ENCODE assay signal across 26 mouse cellular contexts in the genomic region with DNA sequence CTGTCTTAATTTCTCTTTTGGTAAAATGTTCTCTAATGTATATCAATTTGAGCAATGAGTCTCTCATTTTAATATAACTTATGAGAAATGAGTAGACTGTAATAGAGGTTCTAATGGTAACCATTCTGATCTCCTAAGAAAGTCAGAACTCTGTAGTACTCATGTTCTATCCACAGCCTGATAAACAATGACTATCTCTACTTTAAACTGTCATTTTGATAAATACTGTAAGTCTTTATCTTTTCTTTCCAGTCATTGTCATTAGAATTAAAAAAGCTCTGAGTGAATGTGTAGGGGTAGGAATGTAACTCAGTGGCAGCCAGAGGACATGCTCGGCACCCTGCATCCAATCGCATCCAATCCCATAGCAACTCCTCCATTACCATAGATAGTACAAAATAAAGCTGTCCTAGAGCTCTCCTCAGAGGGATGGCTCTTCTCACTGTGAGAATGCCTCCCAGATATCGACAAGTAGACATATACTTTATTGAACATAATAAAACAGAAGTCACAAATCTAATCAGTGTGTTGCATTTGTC. TPM values are rescaled to one million over a fixed set of nuclear protein-coding genes. Genes with fewer than 3 reads are reported as not detected.
DNase-seq lines count a peak whose midpoint lies in the region; ATAC-seq and TF ChIP-seq lines count a peak whose summit lies in the region.
"Had no signal": no experiment of that assay in that cellular context is flagged by ENCODE, and none has a peak within 500 bp of the region (broad histone marks: within the 10 kb centered on the region; RNA-seq: fewer than 3 reads in every experiment).

No protein-coding gene starts in this region.

- peaks cover 22% of the 10 kb centered on the region for H3K4me1 ChIP-seq in liver, embryonic 13.5 days (replicated peaks)
- peaks cover 6% of the 10 kb centered on the region; the same call in 1 of the 2 replicates for H3K4me1 ChIP-seq in liver, postnatal 0 days (ENCODE audit: insufficient read depth)
- peaks cover 7% of the 10 kb centered on the region for H3K4me1 ChIP-seq in liver, embryonic 16.5 days (ENCODE audit: control insufficient read depth, low read depth, low read length)
- H3K4me1 ChIP-seq: embryonic facial prominence, embryonic 10.5 days; embryonic facial prominence, embryonic 12.5 days; forebrain, embryonic 13.5 days; forebrain, embryonic 15.5 days had no signal

- no peak for TF ChIP-seq CTCF in liver, postnatal 0 days (IDR thresholded peaks at IDR 0.05; ENCODE audit: low read depth)

- ATAC-seq in liver, embryonic 13.5 days (ENCODE audit: low read depth) = peak; percentile 61; the same call in 1 of the 2 replicates
- no peak for ATAC-seq in liver, postnatal 0 days
- peak; percentile 28; the same call in 1 of the 2 replicates for ATAC-seq in liver, embryonic 16.5 days (ENCODE audit: low read depth)
- peak; percentile 38 for ATAC-seq in megakaryocyte-erythroid progenitor cell, adult 5-6 weeks (replicated peaks; ENCODE audit: low FRiP score, low TSS enrichment, poor library complexity, severe bottlenecking)
- ATAC-seq: activated CD4-positive, CD25-positive, alpha-beta regulatory T cell, adult 4 months; forebrain, embryonic 13.5 days; forebrain, embryonic 15.5 days; Patski had no signal

- no peak overlapping the region for H3K4me2 ChIP-seq in liver, embryonic 13.5 days
- H3K4me2 ChIP-seq in liver, postnatal 0 days (ENCODE audit: low read depth, low read length) = no peak overlapping the region
- H3K4me2 ChIP-seq in liver, embryonic 16.5 days (ENCODE audit: low read depth, low read length) = no peak overlapping the region
- H3K4me2 ChIP-seq: embryonic facial prominence, embryonic 12.5 days; forebrain, embryonic 13.5 days; forebrain, embryonic 15.5 days had no signal

- no peak overlapping the region for H3K4me3 ChIP-seq in liver, embryonic 13.5 days (replicated peaks)
- H3K4me3 ChIP-seq in liver, postnatal 0 days (ENCODE audit: low read depth, low read length) = no peak overlapping the region
- H3K4me3 ChIP-seq in liver, embryonic 16.5 days (ENCODE audit: low read depth, low read length) = no peak overlapping the region
- H3K4me3 ChIP-seq: embryonic facial prominence, embryonic 10.5 days; embryonic facial prominence, embryonic 12.5 days; forebrain, embryonic 13.5 days; forebrain, embryonic 15.5 days had no signal

- H3K9me3 ChIP-seq in liver, embryonic 13.5 days (replicated peaks) = no peaks in the 10 kb centered on the region
- no peaks in the 10 kb centered on the region for H3K9me3 ChIP-seq in liver, postnatal 0 days (ENCODE audit: low read length)
- no peaks in the 10 kb centered on the region for H3K9me3 ChIP-seq in liver, embryonic 16.5 days (replicated peaks; ENCODE audit: control insufficient read depth, low read length)
- H3K9me3 ChIP-seq: embryonic facial prominence, embryonic 10.5 days; embryonic facial prominence, embryonic 12.5 days; forebrain, embryonic 13.5 days; forebrain, embryonic 15.5 days had no signal

- peaks cover 18% of the 10 kb centered on the region for H3K36me3 ChIP-seq in liver, embryonic 13.5 days
- H3K36me3 ChIP-seq in liver, postnatal 0 days (replicated peaks; ENCODE audit: insufficient read depth, low read length) = peaks cover 12% of the 10 kb centered on the region
- H3K36me3 ChIP-seq in liver, embryonic 16.5 days (ENCODE audit: control insufficient read depth, insufficient read depth) = no peaks in the 10 kb centered on the region; the same call in 1 of the 2 replicates
- H3K36me3 ChIP-seq: forebrain, embryonic 15.5 days had no signal

- H3K27ac ChIP-seq in liver, embryonic 13.5 days = no peak overlapping the region
- no peak overlapping the region for H3K27ac ChIP-seq in liver, postnatal 0 days (ENCODE audit: low read depth)
- no peak overlapping the region; the same call in 1 of the 2 replicates for H3K27ac ChIP-seq in liver, embryonic 16.5 days (ENCODE audit: low read length)
- H3K27ac ChIP-seq: embryonic facial prominence, embryonic 10.5 days; embryonic facial prominence, embryonic 12.5 days; forebrain, embryonic 13.5 days; forebrain, embryonic 15.5 days had no signal

- WGBS in liver, embryonic 13.5 days (ENCODE audit: insufficient replicate concordance) = 68% methylated on average over 3 of the region's 3 CpGs
- WGBS in liver, postnatal 0 days (ENCODE audit: insufficient replicate concordance) = 68% methylated on average over 3 of the region's 3 CpGs
- 55% methylated on average over 3 of the region's 3 CpGs for WGBS in liver, embryonic 16.5 days (ENCODE audit: insufficient replicate concordance)

- DNase-seq in liver, embryonic 13.5 days = no peak
- no peak for DNase-seq in liver, postnatal 0 days
- DNase-seq in liver = no peak
- DNase-seq in layer of hippocampus, adult 8-10 months (ENCODE audit: low spot score in 2 of 2) = no peak
- DNase-seq: adrenal gland, adult 8-10 months; adrenal gland, postnatal 14 days; adrenal gland, postnatal 36 days; cerebellum, adult 11-12 months; cerebellum, adult 2 months; cerebellum, adult 9-10 months; cerebellum, postnatal 10 days; cerebellum, postnatal 25 days had no signal

- no peaks in the 10 kb centered on the region for H3K27me3 ChIP-seq in liver, embryonic 13.5 days
- no peaks in the 10 kb centered on the region for H3K27me3 ChIP-seq in liver, postnatal 0 days (ENCODE audit: insufficient read depth, low read length)
- H3K27me3 ChIP-seq in liver, embryonic 16.5 days (ENCODE audit: control insufficient read depth, insufficient read depth, low read depth, low read length) = no peaks in the 10 kb centered on the region
- H3K27me3 ChIP-seq: embryonic facial prominence, embryonic 12.5 days; forebrain, embryonic 13.5 days; forebrain, embryonic 15.5 days; Patski had no signal

- TF ChIP-seq EP300 in liver, postnatal 0 days (IDR thresholded peaks at IDR 0.05; ENCODE audit: low read depth) = no peak

- H3K9ac ChIP-seq in liver, embryonic 13.5 days = no peak overlapping the region
- no peak overlapping the region for H3K9ac ChIP-seq in liver, postnatal 0 days (replicated peaks)
- no peak overlapping the region for H3K9ac ChIP-seq in liver, embryonic 16.5 days (ENCODE audit: low read depth, low read length)
- H3K9ac ChIP-seq: embryonic facial prominence, embryonic 12.5 days; forebrain, embryonic 13.5 days; forebrain, embryonic 15.5 days had no signal

RNA-seq across cellular contexts. Expression of a gene that starts 44.0 kb away (rescaled TPM):
- polyA plus RNA-seq in liver, embryonic 13.5 days (2015; fragmentation: Nextera tagmentation; extraction: Ambion mirVana) = not detected in 2 replicates
- not detected in 2 replicates for polyA plus RNA-seq in liver, postnatal 0 days (2015; fragmentation: Nextera tagmentation; extraction: Ambion mirVana)
- not detected in 2 replicates for polyA plus RNA-seq in liver, embryonic 16.5 days (2015; fragmentation: Nextera tagmentation; extraction: Ambion mirVana)
- not detected in 2 replicates for total RNA-seq in megakaryocyte-erythroid progenitor cell, adult 5-6 weeks (2014; fragmentation: Nextera tagmentation)
- total RNA-seq in megakaryocyte-erythroid progenitor cell, adult 5-6 weeks (2017) = not detected in 2 replicates
- total RNA-seq in layer of hippocampus, adult 8-10 months (2022) = not detected
- total RNA-seq: adrenal gland, adult 18-20 months; adrenal gland, adult 8-10 months; adrenal gland, postnatal 14 days; adrenal gland, postnatal 36 days; ES-E14 had no signal
- polyA plus RNA-seq: activated CD4-positive, CD25-positive, alpha-beta regulatory T cell, adult 4 months; C2C12; cerebellum, adult 2 months; cortical plate, adult 2 months; embryonic facial prominence, embryonic 10.5 days; embryonic facial prominence, embryonic 12.5 days; embryonic facial prominence, embryonic 14.5 days; forebrain, embryonic 11.5 days; forebrain, embryonic 13.5 days; forebrain, embryonic 15.5 days; Patski had no signal

RNA-seq across cellular contexts. Expression of a gene that starts 44.2 kb away (rescaled TPM):
- polyA plus RNA-seq in liver, embryonic 13.5 days (2015; fragmentation: Nextera tagmentation; extraction: Ambion mirVana) = 18.4 and 24.6 TPM in 2 replicates
- polyA plus RNA-seq in liver, postnatal 0 days (2015; fragmentation: Nextera tagmentation; extraction: Ambion mirVana) = 15.7 and 19.8 TPM in 2 replicates
- polyA plus RNA-seq in liver, embryonic 16.5 days (2015; fragmentation: Nextera tagmentation; extraction: Ambion mirVana) = 15.0 and 15.8 TPM in 2 replicates
- 96.0 and 98.1 TPM in 2 replicates for total RNA-seq in megakaryocyte-erythroid progenitor cell, adult 5-6 weeks (2014; fragmentation: Nextera tagmentation)
- 75.3 and 86.9 TPM in 2 replicates for total RNA-seq in megakaryocyte-erythroid progenitor cell, adult 5-6 weeks (2017)
- total RNA-seq in layer of hippocampus, adult 8-10 months (2022) = 100 to 1,000 TPM; 102 to 132 (median 114) TPM
